Mouse (Mus musculus) intestine, postnatal 0 days (tissue): Measurements from ENCODE around the gene Ghdc. TPM values are rescaled to one million over a fixed set of nuclear protein-coding genes. Genes with fewer than 3 reads are reported as not detected.

Experiments
- ATAC-seq: fragments of 200-750 bp; cut with Nextera tagmentation; 2 replicates; pipeline ENCODE4 v1.8.0; 2017; ENCODE audit warnings: mild to moderate bottlenecking, moderate TSS enrichment, moderate library complexity
- H3K27ac ChIP-seq: fragments of 300-500 bp; sonication (generic); 2 replicates; pipeline ENCODE4 v1.5.1; 2014; ENCODE audit warnings: mild to moderate bottlenecking, low read depth, low read length, moderate library complexity
- H3K27me3 ChIP-seq: fragments of 300-500 bp; sonication (generic); replicated peaks from 2 replicates; pipeline ENCODE4 v1.6.1; 2014; ENCODE audit warnings: low read length, mixed read lengths; ENCODE audit not compliant: control insufficient read depth, insufficient read depth
- H3K36me3 ChIP-seq: fragments of 300-500 bp; sonication (generic); 2 replicates; pipeline ENCODE4 v1.6.1; 2014; ENCODE audit warnings: mild to moderate bottlenecking, moderate library complexity; ENCODE audit not compliant: control insufficient read depth, insufficient read depth
- H3K4me1 ChIP-seq: fragments of 300-500 bp; sonication (generic); replicated peaks from 2 replicates; pipeline ENCODE4 v1.6.1; 2014; ENCODE audit warnings: antibody characterized with exemption, low read length, mixed read lengths; ENCODE audit not compliant: control insufficient read depth, insufficient read depth
- H3K4me2 ChIP-seq: fragments of 300-500 bp; sonication (generic); replicated peaks from 2 replicates; pipeline ENCODE4 v1.6.1; 2014; ENCODE audit warnings: low read depth, mild to moderate bottlenecking, moderate library complexity
- H3K4me3 ChIP-seq: fragments of 300-500 bp; sonication (generic); 2 replicates; pipeline ENCODE4 v1.5.1; 2014; ENCODE audit warnings: low read depth, low read length
- H3K9ac ChIP-seq: fragments of 300-500 bp; sonication (generic); 2 replicates; pipeline ENCODE4 v1.6.1; 2014; ENCODE audit warnings: mild to moderate bottlenecking, low read depth, low read length
- H3K9me3 ChIP-seq: fragments of 300-500 bp; sonication (generic); 2 replicates; pipeline ENCODE4 v1.6.1; 2016; ENCODE audit warnings: mixed run types; ENCODE audit not compliant: control insufficient read depth
- CTCF ChIP-seq: sonication (generic); IDR thresholded peaks from 2 replicates; pipeline ENCODE4 v1.5.1; 2016; ENCODE audit warnings: low read depth, mild to moderate bottlenecking, control low read depth, antibody characterized with exemption, moderate library complexity
- WGBS: fragments of 180-500 bp; shearing (Covaris S2); extraction: QIAGEN DNeasy Blood & Tissue Kit; methylation state at CpG from one replicate; pipeline ENCODE4 v1.1.7; 2014; 5-methylcytosine and 5-hydroxymethylcytosine counted together
- polyA plus RNA-seq: library from polyadenylated mRNA; unstranded; fragments of >200 nt; fragmentation: Nextera tagmentation; extraction: Ambion mirVana; gene quantifications from 2 replicates; pipeline ENCODE4 v1.2.1, GENCODE M21; 2015

The Ghdc gene
- polyA plus RNA-seq, 1 experiment from 2014 or later, result 5.2 TPM

- WGBS, result 83% methylated on average over 10 of the region's 10 CpGs
- Histone ChIP-seq H3K27me3 (no peaks in the 10 kb centered on the region), H3K36me3 (peaks cover 17% of the 10 kb centered on the region), H3K4me3 (no peak overlapping the region), H3K4me1 (no peaks in the 10 kb centered on the region), H3K27ac (no peak overlapping the region), H3K9me3 (no peaks in the 10 kb centered on the region), H3K4me2 (no peak overlapping the region), H3K9ac (no peak overlapping the region)
- no peak for ATAC-seq
- no peak for TF ChIP-seq CTCF
Measured at GRCm38 (mm10) chr11:100775921-100776320, 5.2 kb upstream of the Ghdc start.

- 77% methylated on average over 4 of the region's 4 CpGs for WGBS
- TF ChIP-seq CTCF, result no peak
- Histone ChIP-seq H3K4me2 (no peak overlapping the region), H3K4me3 (no peak overlapping the region), H3K36me3 (peaks cover 4% of the 10 kb centered on the region), H3K27me3 (no peaks in the 10 kb centered on the region), H3K9ac (no peak overlapping the region), H3K27ac (no peak overlapping the region), H3K9me3 (no peaks in the 10 kb centered on the region), H3K4me1 (no peaks in the 10 kb centered on the region)
- no peak for ATAC-seq
Measured at GRCm38 (mm10) chr11:100774261-100774660, 3.5 kb upstream of the Ghdc start.

GRCm38 (mm10) chr11:100769980-100770379 lies 777 bp downstream of the Ghdc start:
- no peaks in the 10 kb centered on the region for H3K27me3 ChIP-seq
- no peaks in the 10 kb centered on the region for H3K9me3 ChIP-seq
- 0 out of 2 replicates have a peak overlapping the region, but pooled peaks have one; percentile 54 for H3K9ac ChIP-seq
- H3K36me3 ChIP-seq, result no peaks in the 10 kb centered on the region
- ATAC-seq, result no peak
- TF ChIP-seq CTCF, result no peak
- H3K4me1 ChIP-seq, result no peaks in the 10 kb centered on the region
- peak overlapping the region; percentile 58 for H3K4me3 ChIP-seq
- H3K27ac ChIP-seq, result no peak overlapping the region
- H3K4me2 ChIP-seq, result peak overlapping the region; percentile 67
- 51% methylated on average over 6 of the region's 6 CpGs for whole genome bisulfite sequencing

GRCm38 (mm10) chr11:100767871-100768270 lies 2.9 kb downstream of the Ghdc start:
- no peak overlapping the region for H3K4me3 ChIP-seq
- WGBS, result 88% methylated on average over 5 of the region's 5 CpGs

GRCm38 (mm10) chr11:100766726-100767125 lies 4.0 kb downstream of the Ghdc start:
- no peak overlapping the region for H3K4me2 ChIP-seq
- H3K9ac ChIP-seq, result no peak overlapping the region
- H3K27ac ChIP-seq, result no peak overlapping the region
- no peak for ATAC-seq
- H3K4me3 ChIP-seq, result no peak overlapping the region
- no peaks in the 10 kb centered on the region for H3K36me3 ChIP-seq
- no peaks in the 10 kb centered on the region for H3K27me3 ChIP-seq
- TF ChIP-seq CTCF, result no peak
- no peaks in the 10 kb centered on the region for H3K4me1 ChIP-seq
- H3K9me3 ChIP-seq, result no peaks in the 10 kb centered on the region
- WGBS, result 79% methylated on average over 9 of the region's 9 CpGs

More at GRCm38 (mm10) chr11:100767871-100768270, 2.9 kb downstream of the Ghdc start:
- no peaks in the 10 kb centered on the region for H3K4me1 ChIP-seq
- H3K36me3 ChIP-seq, result no peaks in the 10 kb centered on the region
- no peak overlapping the region for H3K27ac ChIP-seq
- no peak overlapping the region for H3K4me2 ChIP-seq
- no peaks in the 10 kb centered on the region for H3K9me3 ChIP-seq
- H3K9ac ChIP-seq, result no peak overlapping the region
- ATAC-seq, result no peak
- TF ChIP-seq CTCF, result no peak
- H3K27me3 ChIP-seq, result no peaks in the 10 kb centered on the region

GRCm38 (mm10) chr11:100762831-100763230 lies 7.9 kb downstream of the Ghdc start, which contains the start of gene Hcrt:
Hcrt (minus strand) TSS chr11:100762931.
- ATAC-seq, result no peak
- Histone ChIP-seq H3K27me3 (peaks cover 22% of the 10 kb centered on the region), H3K9me3 (no peaks in the 10 kb centered on the region), H3K9ac (peak within 1 kb of the TSS; percentile 38), H3K4me1 (no peaks in the 10 kb centered on the region; the same call in 1 of the 2 replicates), H3K36me3 (no peaks in the 10 kb centered on the region), H3K27ac (no peak within 1 kb of the TSS), H3K4me2 (peak within 1 kb of the TSS; percentile 76), H3K4me3 (peak within 1 kb of the TSS; percentile 47)
- no peak for TF ChIP-seq CTCF
- 91% methylated on average over 7 of the region's 7 CpGs for WGBS
